Mouse (Mus musculus) ES-Bruce4 (cell line): ENCODE data around the gene Fbxl8. TPM values are rescaled to one million over a fixed set of nuclear protein-coding genes. Genes with fewer than 3 reads are reported as not detected.

Experiments used
- H3K27ac ChIP-seq: 2 replicates; pipeline ENCODE4 v1.5.1; 2012; ENCODE audit warnings: low read length, inconsistent platforms; ENCODE audit not compliant: insufficient read depth
- H3K27me3 ChIP-seq: 2 replicates; pipeline ENCODE4 v1.6.1; 2012; ENCODE audit warnings: mild to moderate bottlenecking, low read length, inconsistent platforms; ENCODE audit not compliant: control insufficient read depth, poor library complexity, insufficient read depth, severe bottlenecking
- H3K36me3 ChIP-seq: 2 replicates; pipeline ENCODE4 v1.6.1; 2012; ENCODE audit warnings: inconsistent platforms, mild to moderate bottlenecking, low read length, moderate library complexity; ENCODE audit not compliant: control insufficient read depth, poor library complexity, insufficient read depth, severe bottlenecking
- H3K4me1 ChIP-seq: one replicate; pipeline ENCODE4 v1.8.1; 2011; ENCODE audit warnings: low read length; ENCODE audit not compliant: control insufficient read depth, insufficient read depth
- H3K4me3 ChIP-seq: 2 replicates; pipeline ENCODE4 v1.5.1; 2011; ENCODE audit warnings: low read depth, mild to moderate bottlenecking, low read length
- H3K9ac ChIP-seq: 2 replicates; pipeline ENCODE4 v1.6.1; 2012; ENCODE audit warnings: low read depth, mild to moderate bottlenecking, inconsistent platforms; ENCODE audit not compliant: poor library complexity, severe bottlenecking
- H3K9me3 ChIP-seq: replicated peaks from 2 replicates; pipeline ENCODE4 v1.6.1; 2012; ENCODE audit warnings: mild to moderate bottlenecking, low read length, inconsistent platforms; ENCODE audit not compliant: control insufficient read depth, poor library complexity, insufficient read depth, severe bottlenecking
- CTCF ChIP-seq: IDR thresholded peaks from one replicate; pipeline ENCODE4 v1.8.1; 2011; ENCODE audit warnings: low read depth, low read length
- EP300 ChIP-seq: IDR thresholded peaks from 2 replicates; pipeline ENCODE4 v1.6.1; 2011; ENCODE audit warnings: low read depth, low read length; ENCODE audit not compliant: insufficient read depth
- POLR2A ChIP-seq: IDR thresholded peaks from one replicate; pipeline ENCODE4 v1.8.1; 2011; ENCODE audit warnings: low read length; ENCODE audit not compliant: insufficient read depth
- polyA plus RNA-seq: library from polyadenylated mRNA; stranded (reverse); fragments of >200 nt; gene quantifications from 2 replicates; pipeline ENCODE4 v1.2.4, GENCODE M21; 2011; ENCODE audit warnings: low read depth; ENCODE audit not compliant: missing spikeins, insufficient read depth, insufficient read length

The Fbxl8 gene
- polyA plus RNA-seq, 1 experiment = 1.5 TPM

GRCm38 (mm10) chr8:105280567-105280966 lies 16.1 kb downstream of the Fbxl8 start:
- Histone ChIP-seq H3K4me3 (no peak overlapping the region), H3K9ac (no peak overlapping the region), H3K27me3 (peaks cover 4% of the 10 kb centered on the region), H3K4me1 (no peaks in the 10 kb centered on the region), H3K9me3 (no peaks in the 10 kb centered on the region), H3K27ac (no peak overlapping the region), H3K36me3 (no peaks in the 10 kb centered on the region)
- TF ChIP-seq EP300 (no peak), CTCF (no peak), POLR2A (no peak)

- Histone ChIP-seq H3K9ac (no peak overlapping the region), H3K4me1 (peaks cover 2% of the 10 kb centered on the region), H3K4me3 (no peak overlapping the region), H3K27me3 (peaks cover 4% of the 10 kb centered on the region), H3K27ac (no peak overlapping the region), H3K36me3 (no peaks in the 10 kb centered on the region), H3K9me3 (no peaks in the 10 kb centered on the region)
- no peak for TF ChIP-seq POLR2A
- TF ChIP-seq CTCF = no peak
- no peak for TF ChIP-seq EP300
These were observed 17.4 kb downstream of the Fbxl8 start for GRCm38 (mm10) chr8:105281821-105282220.

GRCm38 (mm10) chr8:105282239-105282638 lies 17.8 kb downstream of the Fbxl8 start:
- TF ChIP-seq CTCF = no peak
- TF ChIP-seq POLR2A = no peak
- TF ChIP-seq EP300 = no peak
- H3K4me3 ChIP-seq = no peak overlapping the region
- H3K27me3 ChIP-seq = peaks cover 4% of the 10 kb centered on the region; the same call in 1 of the 2 replicates
- no peak overlapping the region for H3K27ac ChIP-seq
- H3K9ac ChIP-seq = no peak overlapping the region
- H3K4me1 ChIP-seq = peaks cover 2% of the 10 kb centered on the region
- H3K36me3 ChIP-seq = no peaks in the 10 kb centered on the region
- no peaks in the 10 kb centered on the region for H3K9me3 ChIP-seq

GRCm38 (mm10) chr8:105283074-105283473 lies 18.6 kb downstream of the Fbxl8 start:
- TF ChIP-seq CTCF (peak; percentile 99), POLR2A (no peak), EP300 (peak; percentile 69; the same call in 1 of the 2 replicates)
- H3K9me3 ChIP-seq = no peaks in the 10 kb centered on the region
- no peak overlapping the region for H3K9ac ChIP-seq
- no peaks in the 10 kb centered on the region for H3K36me3 ChIP-seq
- no peak overlapping the region for H3K27ac ChIP-seq
- peaks cover 2% of the 10 kb centered on the region for H3K4me1 ChIP-seq
- H3K4me3 ChIP-seq = peak overlapping the region; percentile 34
- no peaks in the 10 kb centered on the region for H3K27me3 ChIP-seq

GRCm38 (mm10) chr8:105285514-105285913 lies 21.1 kb downstream of the Fbxl8 start:
- H3K9ac ChIP-seq = no peak overlapping the region
- H3K27me3 ChIP-seq = no peaks in the 10 kb centered on the region
- no peaks in the 10 kb centered on the region for H3K9me3 ChIP-seq

GRCm38 (mm10) chr8:105286907-105287306 lies 22.5 kb downstream of the Fbxl8 start:
- no peak overlapping the region for H3K4me3 ChIP-seq
- H3K9me3 ChIP-seq = no peaks in the 10 kb centered on the region
- H3K27ac ChIP-seq = no peak overlapping the region
- H3K4me1 ChIP-seq = peaks cover 2% of the 10 kb centered on the region
- H3K9ac ChIP-seq = no peak overlapping the region
- TF ChIP-seq EP300 (no peak), POLR2A (no peak), CTCF (no peak)
- H3K36me3 ChIP-seq = no peaks in the 10 kb centered on the region
- H3K27me3 ChIP-seq = no peaks in the 10 kb centered on the region

More at GRCm38 (mm10) chr8:105285514-105285913, 21.1 kb downstream of the Fbxl8 start:
- H3K27ac ChIP-seq = no peak overlapping the region
- H3K36me3 ChIP-seq = no peaks in the 10 kb centered on the region
- no peak overlapping the region for H3K4me3 ChIP-seq
- TF ChIP-seq CTCF (no peak), EP300 (no peak), POLR2A (no peak)
- peaks cover 2% of the 10 kb centered on the region for H3K4me1 ChIP-seq
